Mouse (Mus musculus) MEL (cell line): ENCODE data around the gene Antxr1. TPM values are rescaled to one million over a fixed set of nuclear protein-coding genes. Genes with fewer than 3 reads are reported as not detected.

Source experiments
- DNase-seq: peaks from one replicate; pipeline ENCODE4 v3.0.0; 2011; ENCODE audit warnings: low read depth, low spot score
- H3K27ac ChIP-seq: 2 replicates; pipeline ENCODE4 v1.5.1; 2012; ENCODE audit warnings: low read depth, mild to moderate bottlenecking, control low read depth, low read length, moderate library complexity; ENCODE audit not compliant: control insufficient read depth
- H3K27me3 ChIP-seq, 2 experiments: fragments of 150-350 bp in 1 of 2; sonication (generic) in 1 of 2; 2 replicates each; pipeline ENCODE4 v1.6.1; 2012; ENCODE audit warnings: low read length in 2 of 2, mild to moderate bottlenecking in 2 of 2, improper control_type of control experiment in 1 of 2, moderate library complexity in 1 of 2; ENCODE audit not compliant: insufficient read depth in 2 of 2, control insufficient read depth in 1 of 2
- H3K36me3 ChIP-seq, 2 experiments: 2 replicates each; pipeline ENCODE4 v1.6.1; 2012 to 2014; ENCODE audit warnings: low read length in 2 of 2, improper control_type of control experiment in 1 of 2, inconsistent platforms in 1 of 2, mild to moderate bottlenecking in 1 of 2; ENCODE audit not compliant: insufficient read depth in 2 of 2, control insufficient read depth in 1 of 2
- H3K4me1 ChIP-seq, 2 experiments: fragments of 150-350 bp in 1 of 2; sonication (generic) in 1 of 2; 2 replicates each; pipeline ENCODE4 v1.6.1; 2012; ENCODE audit warnings: low read length in 2 of 2, improper control_type of control experiment in 1 of 2, mild to moderate bottlenecking in 1 of 2; ENCODE audit not compliant: insufficient read depth in 2 of 2, control insufficient read depth in 1 of 2
- H3K4me3 ChIP-seq, 2 experiments: fragments of 150-350 bp in 1 of 2; sonication (generic) in 1 of 2; 2 replicates each; pipeline ENCODE4 v1.5.1; 2012; ENCODE audit warnings: low read depth in 2 of 2, low read length in 2 of 2, mild to moderate bottlenecking in 2 of 2, moderate library complexity in 2 of 2, control low read depth in 1 of 2, improper control_type of control experiment in 1 of 2; ENCODE audit not compliant: control insufficient read depth in 1 of 2, insufficient read depth in 1 of 2
- H3K79me2 ChIP-seq: 2 replicates; pipeline ENCODE4 v1.6.1; 2012; ENCODE audit warnings: mild to moderate bottlenecking, low read length, moderate library complexity; ENCODE audit not compliant: control insufficient read depth, poor library complexity, insufficient read depth
- H3K9ac ChIP-seq: 2 replicates; pipeline ENCODE4 v1.6.1; 2012; ENCODE audit warnings: low read depth, mild to moderate bottlenecking, control low read depth, low read length, moderate library complexity; ENCODE audit not compliant: control insufficient read depth, poor library complexity, severe bottlenecking
- H3K9me3 ChIP-seq: fragments of 150-350 bp; sonication (generic); replicated peaks from 2 replicates; pipeline ENCODE4 v1.6.1; 2012; ENCODE audit warnings: mild to moderate bottlenecking, low read length, improper control_type of control experiment, moderate library complexity; ENCODE audit not compliant: insufficient read depth
- ELF1 ChIP-seq: IDR thresholded peaks from 2 replicates; pipeline ENCODE4 v1.6.1; 2014; ENCODE audit warnings: low read depth, mild to moderate bottlenecking, inconsistent platforms, low read length, improper control_type of control experiment, moderate library complexity
- EP300 ChIP-seq, 2 experiments: IDR thresholded peaks; 2 replicates each; pipeline ENCODE4 v1.6.1; 2011; ENCODE audit warnings: improper control_type of control experiment in 2 of 2, low read length in 2 of 2, low read depth in 1 of 2, mild to moderate bottlenecking in 1 of 2
- HCFC1 ChIP-seq: IDR thresholded peaks from 2 replicates; pipeline ENCODE4 v1.6.1; 2012; ENCODE audit warnings: low read depth, mild to moderate bottlenecking, inconsistent platforms, low read length, improper control_type of control experiment, moderate library complexity
- KAT2A ChIP-seq: conservative IDR thresholded peaks from 2 replicates; pipeline ENCODE4 v1.6.1; 2012; ENCODE audit warnings: low read depth, low read length, improper control_type of control experiment, inconsistent platforms
- MAFK ChIP-seq: IDR thresholded peaks from 2 replicates; pipeline ENCODE4 v1.6.1; 2011; ENCODE audit warnings: low read depth, mild to moderate bottlenecking, low read length, improper control_type of control experiment, borderline replicate concordance
- MAZ ChIP-seq: IDR thresholded peaks from 2 replicates; pipeline ENCODE4 v1.6.1; 2012; ENCODE audit warnings: low read depth, mild to moderate bottlenecking, inconsistent platforms, low read length, improper control_type of control experiment
- MEF2A ChIP-seq: IDR thresholded peaks from 2 replicates; pipeline ENCODE4 v1.6.1; 2014; ENCODE audit warnings: low read depth, mild to moderate bottlenecking, inconsistent platforms, low read length, improper control_type of control experiment; ENCODE audit not compliant: poor library complexity, insufficient replicate concordance, severe bottlenecking; ENCODE audit errors: extremely low read depth
- MYB ChIP-seq: IDR thresholded peaks from 2 replicates; pipeline ENCODE4 v1.6.1; 2011; ENCODE audit warnings: mild to moderate bottlenecking, low read depth, low read length, improper control_type of control experiment
- MYC ChIP-seq: IDR thresholded peaks from 2 replicates; pipeline ENCODE4 v1.6.1; 2011; ENCODE audit warnings: low read depth, mild to moderate bottlenecking, low read length, improper control_type of control experiment, moderate library complexity
- POLR2A ChIP-seq, 2 experiments: IDR thresholded peaks; 2 replicates each; pipeline ENCODE4 v1.6.1; 2011 to 2012; ENCODE audit warnings: low read length in 2 of 2, mild to moderate bottlenecking in 2 of 2, control low read depth in 1 of 2, improper control_type of control experiment in 1 of 2, low read depth in 1 of 2, moderate library complexity in 1 of 2; ENCODE audit not compliant: control insufficient read depth in 1 of 2, insufficient read depth in 1 of 2, poor library complexity in 1 of 2
- POLR2AphosphoS5 ChIP-seq: IDR thresholded peaks from 2 replicates; pipeline ENCODE4 v1.6.1; 2012; ENCODE audit warnings: low read depth, borderline replicate concordance, mild to moderate bottlenecking, inconsistent platforms, low read length, moderate library complexity, mixed read lengths
- RCOR1 ChIP-seq: IDR thresholded peaks from 2 replicates; pipeline ENCODE4 v1.6.1; 2012; ENCODE audit warnings: low read depth, mild to moderate bottlenecking, inconsistent platforms, low read length, improper control_type of control experiment
- SMC3 ChIP-seq: IDR thresholded peaks from 2 replicates; pipeline ENCODE4 v1.6.1; 2011; ENCODE audit warnings: low read depth, low read length, improper control_type of control experiment
- TBP ChIP-seq: IDR thresholded peaks from 2 replicates; pipeline ENCODE4 v1.8.0; 2011; ENCODE audit warnings: low read depth, low read length, improper control_type of control experiment
- ZC3H11A ChIP-seq: IDR thresholded peaks from 2 replicates; pipeline ENCODE4 v1.6.1; 2012; ENCODE audit warnings: low read depth, mild to moderate bottlenecking, inconsistent platforms, low read length, improper control_type of control experiment
- ZKSCAN1 ChIP-seq: IDR thresholded peaks from 2 replicates; pipeline ENCODE4 v1.6.1; 2012; ENCODE audit warnings: low read depth, mild to moderate bottlenecking, inconsistent platforms, low read length, improper control_type of control experiment, moderate library complexity
- ZMIZ1 ChIP-seq: IDR thresholded peaks from 2 replicates; pipeline ENCODE4 v1.6.1; 2012; ENCODE audit warnings: low read depth, mild to moderate bottlenecking, inconsistent platforms, low read length, improper control_type of control experiment, moderate library complexity
- polyA plus RNA-seq, 2 experiments: library from polyadenylated mRNA; stranded (reverse) in 1 of 2; unstranded in 1 of 2; fragments of >175 nt in 1 of 2; fragments of >200 nt in 1 of 2; gene quantifications; 2 replicates each; pipeline versions ENCODE4 v1.2.1 to v1.2.4; 2012; ENCODE audit warnings: low replicate concordance in 2 of 2, low read depth in 1 of 2; ENCODE audit not compliant: insufficient read length in 2 of 2, insufficient read depth in 1 of 2, missing spikeins in 1 of 2
- total RNA-seq: library from RNA; depleted of rRNA; stranded (reverse); fragments of 300-350 nt; gene quantifications from 2 replicates; pipeline ENCODE4 v1.2.3, GENCODE M21; 2012

The Antxr1 gene
- total and polyA plus RNA-seq, 3 experiments: 0.10 TPM; not detected in 2

DNA sequence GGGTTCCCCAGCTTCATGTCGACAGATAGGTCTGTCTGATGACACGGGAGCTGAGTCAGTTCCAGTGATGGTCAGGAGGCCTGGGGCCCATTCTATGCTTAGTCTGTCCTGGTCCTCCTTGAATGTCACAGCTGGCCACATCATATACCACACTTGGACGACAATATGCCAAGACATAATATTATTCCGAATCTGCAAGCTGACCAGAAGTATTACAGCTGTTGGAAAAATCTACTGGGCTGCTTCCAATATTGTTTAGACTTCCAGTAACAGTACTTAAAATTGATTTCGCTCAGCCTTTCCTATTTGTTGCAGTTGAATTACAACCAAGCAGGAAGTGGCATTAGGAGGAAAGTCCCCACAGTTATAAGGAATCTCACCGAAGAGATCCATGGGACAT lies 48.4 kb downstream of the Antxr1 start:
- no peaks in the 10 kb centered on the region for H3K9me3 ChIP-seq
- no peaks in the 10 kb centered on the region for H3K79me2 ChIP-seq
- DNase-seq: no peak
- no peak overlapping the region for H3K9ac ChIP-seq
- H3K36me3 ChIP-seq: no peaks in the 10 kb centered on the region
- H3K27me3 ChIP-seq: peaks cover 12 to 20% of the 10 kb centered on the region in 2 experiments
- H3K4me1 ChIP-seq: no peaks in the 10 kb centered on the region
- H3K4me3 ChIP-seq: no peak overlapping the region
- H3K27ac ChIP-seq: no peak overlapping the region
- TF ChIP-seq SMC3 (no peak), POLR2AphosphoS5 (no peak), ZC3H11A (no peak), POLR2A (IDR thresholded peaks at IDR 0.05; ENCODE audit: control insufficient read depth in 1 of 2, insufficient read depth in 1 of 2, low read depth in 1 of 2, low read length in 2 of 2, poor library complexity in 1 of 2) (no peak), ELF1 (no peak), MEF2A (no peak), MAZ (no peak), MAFK (no peak), ZMIZ1 (no peak)
- TF ChIP-seq, all 39 proteins: peak for 0

GRCm38 (mm10) chr6:87285365-87285749 lies 50.3 kb downstream of the Antxr1 start:
- H3K9me3 ChIP-seq: no peaks in the 10 kb centered on the region
- no peak for DNase-seq
- H3K27me3 ChIP-seq: peaks cover 12 to 20% of the 10 kb centered on the region in 2 experiments
- H3K27ac ChIP-seq: no peak overlapping the region
- TF ChIP-seq MYB (no peak), HCFC1 (no peak), ZKSCAN1 (no peak)
- TF ChIP-seq, all 39 proteins: peak for 0
- H3K9ac ChIP-seq: no peak overlapping the region
- H3K79me2 ChIP-seq: no peaks in the 10 kb centered on the region
- no peaks in the 10 kb centered on the region for H3K4me1 ChIP-seq
- H3K4me3 ChIP-seq: no peak overlapping the region
- no peaks in the 10 kb centered on the region for H3K36me3 ChIP-seq

- Histone ChIP-seq H3K27ac (no peak overlapping the region), H3K79me2 (no peaks in the 10 kb centered on the region), H3K27me3 (peaks cover 12 to 20% of the 10 kb centered on the region in 2 experiments), H3K4me3 (no peak overlapping the region), H3K9me3 (no peaks in the 10 kb centered on the region), H3K36me3 (no peaks in the 10 kb centered on the region), H3K9ac (no peak overlapping the region), H3K4me1 (no peaks in the 10 kb centered on the region)
- TF ChIP-seq EP300 (IDR thresholded peaks at IDR 0.05; ENCODE audit: low read depth in 1 of 2, low read length in 2 of 2): no peak
- TF ChIP-seq MYC: no peak
- TF ChIP-seq HCFC1: no peak
- no peak for TF ChIP-seq KAT2A
- no peak for TF ChIP-seq SMC3
- TF ChIP-seq RCOR1: no peak
- TF ChIP-seq TBP: no peak
- DNase-seq: no peak
These were observed 50.8 kb downstream of the Antxr1 start for GRCm38 (mm10) chr6:87284716-87285364.
